Mouse (Mus musculus): ENCODE measurements around the gene Cypt12. TPM values are rescaled to one million over a fixed set of nuclear protein-coding genes. Genes with fewer than 3 reads are reported as not detected.

Cypt12 gene
- not detected in 2 replicates for polyA plus RNA-seq (2014; fragmentation: Nextera tagmentation; extraction: Ambion mirVana)

GRCm38 (mm10) chr3:17948299-17948698, at the start of gene Cypt12:
TSS of gene Cypt12 (plus strand) at chr3:17948410.
- Histone ChIP-seq H3K4me2 (replicated peaks; ENCODE audit: low read depth, low read length) (no peak within 1 kb of the TSS), H3K27ac (ENCODE audit: low read length) (no peak within 1 kb of the TSS), H3K4me3 (ENCODE audit: low read depth, low read length) (no peak within 1 kb of the TSS), H3K4me1 (ENCODE audit: control insufficient read depth, insufficient read depth, low read length) (no peaks in the 10 kb centered on the region), H3K9ac (replicated peaks; ENCODE audit: low read depth, low read length) (no peak within 1 kb of the TSS), H3K27me3 (ENCODE audit: control insufficient read depth, insufficient read depth, low read length) (no peaks in the 10 kb centered on the region), H3K36me3 (ENCODE audit: control insufficient read depth, insufficient read depth, low read length) (no peaks in the 10 kb centered on the region), H3K9me3 (ENCODE audit: control insufficient read depth, low read depth, low read length) (no peaks in the 10 kb centered on the region)
- 90% methylated on average over 13 of the region's 13 CpGs for WGBS
- no peak for ATAC-seq (ENCODE audit: insufficient number of reproducible peaks, insufficient read depth, low FRiP score, low read depth)

- H3K27me3 ChIP-seq (ENCODE audit: control insufficient read depth, insufficient read depth, low read length): no peaks in the 10 kb centered on the region
- no peak for ATAC-seq (ENCODE audit: insufficient number of reproducible peaks, insufficient read depth, low FRiP score, low read depth)
- H3K36me3 ChIP-seq (ENCODE audit: control insufficient read depth, insufficient read depth, low read length): no peaks in the 10 kb centered on the region
- H3K27ac ChIP-seq (ENCODE audit: low read length): no peak overlapping the region
- no peak overlapping the region for H3K4me3 ChIP-seq (ENCODE audit: low read depth, low read length)
- no peaks in the 10 kb centered on the region for H3K9me3 ChIP-seq (ENCODE audit: control insufficient read depth, low read depth, low read length)
- H3K4me1 ChIP-seq (ENCODE audit: control insufficient read depth, insufficient read depth, low read length): no peaks in the 10 kb centered on the region
- no peak overlapping the region for H3K9ac ChIP-seq (replicated peaks; ENCODE audit: low read depth, low read length)
- no peak overlapping the region for H3K4me2 ChIP-seq (replicated peaks; ENCODE audit: low read depth, low read length)
Observed at GRCm38 (mm10) chr3:17913796-17914195, 34.4 kb upstream of the Cypt12 start.

DNA sequence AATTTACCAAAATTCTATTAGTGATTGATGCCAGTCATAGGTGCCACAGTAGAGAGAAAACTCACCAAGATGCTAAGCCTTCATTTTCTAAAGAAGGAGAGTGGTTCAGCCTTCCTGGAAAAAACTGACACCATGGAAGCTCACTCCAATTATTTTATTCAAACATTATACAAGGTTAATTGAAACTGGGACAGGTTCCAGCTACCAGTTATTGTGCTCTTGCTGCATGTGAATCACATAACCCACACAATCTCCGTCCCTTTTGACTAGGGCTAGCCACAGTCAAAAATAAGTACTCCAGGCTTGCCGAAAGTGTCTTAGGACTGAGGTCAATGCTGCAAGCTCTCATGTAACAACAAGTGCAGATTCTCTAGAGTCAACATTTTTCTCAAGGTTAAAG, 8.0 kb upstream of the Cypt12 start:
- 88% methylated on average over 2 of the region's 2 CpGs for WGBS
- no peak overlapping the region for H3K9ac ChIP-seq (replicated peaks; ENCODE audit: low read depth, low read length)
- H3K27ac ChIP-seq (ENCODE audit: low read length): no peak overlapping the region
- no peaks in the 10 kb centered on the region for H3K4me1 ChIP-seq (ENCODE audit: control insufficient read depth, insufficient read depth, low read length)
- H3K27me3 ChIP-seq (ENCODE audit: control insufficient read depth, insufficient read depth, low read length): no peaks in the 10 kb centered on the region
- no peaks in the 10 kb centered on the region for H3K36me3 ChIP-seq (ENCODE audit: control insufficient read depth, insufficient read depth, low read length)
- no peak overlapping the region for H3K4me3 ChIP-seq (ENCODE audit: low read depth, low read length)
- no peak for ATAC-seq (ENCODE audit: insufficient number of reproducible peaks, insufficient read depth, low FRiP score, low read depth)
- no peaks in the 10 kb centered on the region for H3K9me3 ChIP-seq (ENCODE audit: control insufficient read depth, low read depth, low read length)
- H3K4me2 ChIP-seq (replicated peaks; ENCODE audit: low read depth, low read length): no peak overlapping the region

Data from stomach, embryonic 14.5 days (tissue).